Mouse (Mus musculus): ENCODE results near the gene Relb.

DNA sequence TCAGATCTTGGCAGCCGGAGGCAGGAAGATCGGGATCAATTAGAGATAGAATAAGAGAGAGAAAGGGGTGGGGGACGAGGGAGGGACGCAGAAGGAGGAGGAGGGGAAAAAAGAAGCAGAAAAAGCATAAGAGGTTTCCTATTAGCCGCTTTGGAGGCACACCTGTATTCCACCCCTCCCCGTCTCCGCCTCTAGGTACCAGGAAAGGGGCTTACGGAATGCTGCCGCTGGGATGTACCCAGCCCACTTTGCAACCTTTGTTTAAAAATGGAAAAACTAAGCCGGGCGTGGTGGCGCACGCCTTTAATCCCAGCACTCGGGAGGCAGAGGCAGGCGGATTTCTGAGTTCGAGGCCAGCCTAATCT, 55.5 kb downstream of the Relb start:
- no peak for TF ChIP-seq CHD2 (IDR thresholded peaks at IDR 0.05; ENCODE audit: low read depth, low read length)
- TF ChIP-seq MAFK (IDR thresholded peaks at IDR 0.05; ENCODE audit: insufficient read depth, low read depth, low read length): no peak
- no peak for TF ChIP-seq HCFC1 (IDR thresholded peaks at IDR 0.05; ENCODE audit: borderline replicate concordance, insufficient read depth, low read length)
- TF ChIP-seq ZC3H11A (IDR thresholded peaks at IDR 0.05; ENCODE audit: borderline replicate concordance, low read depth, low read length): no peak
